In the genomic region with DNA sequence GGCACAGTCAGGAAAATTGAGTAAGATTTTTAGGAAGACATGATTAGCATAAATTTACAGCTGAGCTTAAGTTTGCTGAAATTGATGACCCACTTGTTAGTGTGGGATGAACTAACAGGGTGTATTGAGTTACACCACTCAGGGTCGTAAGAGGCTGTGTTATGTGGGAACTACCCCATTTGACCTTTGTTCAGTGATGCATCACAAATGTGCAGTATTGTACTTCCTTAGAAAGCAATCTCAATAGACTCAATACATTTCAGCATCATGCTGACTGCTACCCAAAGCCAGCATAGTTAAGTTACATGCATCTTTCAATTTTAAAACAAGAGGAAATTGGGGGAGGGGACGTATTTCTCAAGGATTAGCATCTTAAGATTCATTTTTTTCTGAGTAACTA, we compare ENCODE assay signal across 27 mouse cellular contexts.
DNase-seq lines count a peak whose midpoint lies in the region; ATAC-seq and TF ChIP-seq lines count a peak whose summit lies in the region.
"Had no signal": no experiment of that assay in that cellular context is flagged by ENCODE, and none has a peak within 500 bp of the region (broad histone marks: within the 10 kb centered on the region; RNA-seq: fewer than 3 reads in every experiment).

No protein-coding gene starts in this region.

- no peak overlapping the region for H3K27ac ChIP-seq in hindbrain, embryonic 12.5 days
- H3K27ac ChIP-seq in hindbrain, postnatal 0 days: no peak overlapping the region
- no peak overlapping the region for H3K27ac ChIP-seq in neural tube, embryonic 11.5 days (ENCODE audit: low read depth, low read length)
- H3K27ac ChIP-seq: embryonic facial prominence, embryonic 12.5 days; forebrain, embryonic 15.5 days; gastrocnemius, adult 2 months; hindbrain, embryonic 15.5 days; intestine, embryonic 15.5 days; lung, embryonic 15.5 days; midbrain, embryonic 13.5 days had no signal

- no peaks in the 10 kb centered on the region for H3K27me3 ChIP-seq in hindbrain, embryonic 12.5 days
- no peaks in the 10 kb centered on the region for H3K27me3 ChIP-seq in hindbrain, postnatal 0 days (ENCODE audit: insufficient read depth, low read length)
- H3K27me3 ChIP-seq in neural tube, embryonic 11.5 days (ENCODE audit: control insufficient read depth, insufficient read depth, low read length): no peaks in the 10 kb centered on the region
- H3K27me3 ChIP-seq: embryonic facial prominence, embryonic 12.5 days; forebrain, embryonic 15.5 days; heart, embryonic 12.5 days; hindbrain, embryonic 15.5 days; intestine, embryonic 15.5 days; lung, embryonic 15.5 days; midbrain, embryonic 13.5 days had no signal

- DNase-seq in hindbrain, postnatal 0 days (ENCODE audit: low spot score): no peak
- peak; percentile 40 for DNase-seq in neural tube, embryonic 11.5 days (ENCODE audit: low spot score)
- DNase-seq in neural tube, embryonic 10.5 days (ENCODE audit: extremely low spot score, low spot score): no peak
- peak; percentile 65 for DNase-seq in embryo, embryonic 10.5 days (ENCODE audit: low spot score)
- peak; percentile 69 for DNase-seq in retina, embryonic 14.5 days (ENCODE audit: low spot score)
- DNase-seq in spleen, postnatal 10 days (ENCODE audit: low spot score in 2 of 2): no peak
- no peak for DNase-seq in urinary bladder, postnatal 36 days (ENCODE audit: low spot score in 2 of 2)
- DNase-seq: adrenal gland, postnatal 36 days; cerebellum, adult 8-10 months; cerebellum, postnatal 25 days; gastrocnemius, adult 2 months; gastrocnemius, postnatal 36 days; heart, adult 18-20 months; heart, postnatal 4 days; kidney, adult 2 months; kidney, postnatal 25 days; liver; thymus, postnatal 4 days had no signal

- no peak for TF ChIP-seq CTCF in hindbrain, postnatal 0 days (IDR thresholded peaks at IDR 0.05; ENCODE audit: low read depth)

- H3K9ac ChIP-seq in hindbrain, embryonic 12.5 days: no peak overlapping the region
- H3K9ac ChIP-seq in hindbrain, postnatal 0 days (replicated peaks; ENCODE audit: low read length): no peak overlapping the region
- H3K9ac ChIP-seq in neural tube, embryonic 11.5 days (ENCODE audit: low read length): no peak overlapping the region
- H3K9ac ChIP-seq: embryonic facial prominence, embryonic 12.5 days; forebrain, embryonic 15.5 days; heart, embryonic 12.5 days; hindbrain, embryonic 15.5 days; intestine, embryonic 15.5 days; lung, embryonic 15.5 days; midbrain, embryonic 13.5 days had no signal

- peak; percentile 80; the same call in 1 of the 2 replicates for ATAC-seq in hindbrain, embryonic 12.5 days (ENCODE audit: low FRiP score)
- ATAC-seq in hindbrain, postnatal 0 days: no peak
- peak; percentile 86 for ATAC-seq in neural tube, embryonic 11.5 days (ENCODE audit: insufficient read depth, low FRiP score, low TSS enrichment)
- ATAC-seq: CD4-positive, CD25-positive, alpha-beta regulatory T cell, adult 4 months; forebrain, embryonic 15.5 days; intestine, embryonic 15.5 days; midbrain, embryonic 13.5 days had no signal

- no peak overlapping the region for H3K4me3 ChIP-seq in hindbrain, embryonic 12.5 days
- no peak overlapping the region for H3K4me3 ChIP-seq in hindbrain, postnatal 0 days (ENCODE audit: low read length)
- no peak overlapping the region for H3K4me3 ChIP-seq in neural tube, embryonic 11.5 days (ENCODE audit: low read depth, low read length)
- H3K4me3 ChIP-seq: embryonic facial prominence, embryonic 12.5 days; forebrain, embryonic 15.5 days; gastrocnemius, adult 2 months; heart, embryonic 12.5 days; hindbrain, embryonic 15.5 days; intestine, embryonic 15.5 days; lung, embryonic 15.5 days; midbrain, embryonic 13.5 days had no signal

- WGBS in hindbrain, embryonic 12.5 days: 12% methylated on average over 2 of the region's 2 CpGs
- WGBS in hindbrain, postnatal 0 days: 8% methylated on average over 2 of the region's 2 CpGs
- WGBS in neural tube, embryonic 11.5 days: 19% methylated on average over 2 of the region's 2 CpGs

- H3K36me3 ChIP-seq in hindbrain, embryonic 12.5 days: no peaks in the 10 kb centered on the region
- H3K36me3 ChIP-seq in hindbrain, postnatal 0 days (ENCODE audit: insufficient read depth, low read length): no peaks in the 10 kb centered on the region
- H3K36me3 ChIP-seq in neural tube, embryonic 11.5 days (ENCODE audit: control insufficient read depth, insufficient read depth, low read length): no peaks in the 10 kb centered on the region
- H3K36me3 ChIP-seq: embryonic facial prominence, embryonic 12.5 days; forebrain, embryonic 15.5 days; heart, embryonic 12.5 days; hindbrain, embryonic 15.5 days; intestine, embryonic 15.5 days; lung, embryonic 15.5 days; midbrain, embryonic 13.5 days had no signal

- no peaks in the 10 kb centered on the region for H3K9me3 ChIP-seq in hindbrain, embryonic 12.5 days (replicated peaks)
- H3K9me3 ChIP-seq in hindbrain, postnatal 0 days (ENCODE audit: low read length): no peaks in the 10 kb centered on the region
- H3K9me3 ChIP-seq in neural tube, embryonic 11.5 days (ENCODE audit: control insufficient read depth, low read length): no peaks in the 10 kb centered on the region
- H3K9me3 ChIP-seq: embryonic facial prominence, embryonic 12.5 days; forebrain, embryonic 15.5 days; heart, embryonic 12.5 days; hindbrain, embryonic 15.5 days; intestine, embryonic 15.5 days; lung, embryonic 15.5 days; midbrain, embryonic 13.5 days had no signal

- H3K4me1 ChIP-seq in hindbrain, embryonic 12.5 days: no peaks in the 10 kb centered on the region
- H3K4me1 ChIP-seq in hindbrain, postnatal 0 days (ENCODE audit: insufficient read depth, low read length): no peaks in the 10 kb centered on the region
- H3K4me1 ChIP-seq in neural tube, embryonic 11.5 days (ENCODE audit: control insufficient read depth, insufficient read depth, low read length): no peaks in the 10 kb centered on the region
- H3K4me1 ChIP-seq: embryonic facial prominence, embryonic 12.5 days; heart, embryonic 12.5 days; hindbrain, embryonic 15.5 days; intestine, embryonic 15.5 days; lung, embryonic 15.5 days; midbrain, embryonic 13.5 days had no signal

- H3K4me2 ChIP-seq in hindbrain, embryonic 12.5 days (replicated peaks): no peak overlapping the region
- H3K4me2 ChIP-seq in hindbrain, postnatal 0 days (ENCODE audit: low read depth, low read length): no peak overlapping the region
- H3K4me2 ChIP-seq in neural tube, embryonic 11.5 days (ENCODE audit: low read depth): no peak overlapping the region
- H3K4me2 ChIP-seq: embryonic facial prominence, embryonic 12.5 days; forebrain, embryonic 15.5 days; heart, embryonic 12.5 days; hindbrain, embryonic 15.5 days; intestine, embryonic 15.5 days; lung, embryonic 15.5 days; midbrain, embryonic 13.5 days had no signal

Comparison
In these comparisons a context has a peak if more than half of its experiments do, and no peak if none do; other contexts are left out.
1. DNase-seq: peak in neural tube, embryonic 11.5 days (single experiment), embryo, embryonic 10.5 days (single experiment) and retina, embryonic 14.5 days (single experiment); none in hindbrain, postnatal 0 days (single experiment), neural tube, embryonic 10.5 days (single experiment), spleen, postnatal 10 days (0 of 2) and urinary bladder, postnatal 36 days (0 of 2).